Mouse (Mus musculus) left cerebral cortex, adult 9 months (tissue): ENCODE measurements around the gene Polr1c.

ENCODE experiments used
- DNase-seq, 2 experiments: peaks; one replicate each; pipeline ENCODE4 v3.0.0; 2022; ENCODE audit warnings: low spot score in 2 of 2

Gene Polr1c

GRCm38 (mm10) chr17:46247512-46248188 lies at the start of gene Polr1c, which contains the start of gene Yipf3:
TSS of gene Polr1c (minus strand) at chr17:46248054.
TSS of gene Yipf3 (plus strand) at chr17:46248080.
- peak; percentile 90 to 96 for DNase-seq

- DNase-seq: peak in 1 of 2 experiments; percentile 68
Measured at GRCm38 (mm10) chr17:46297028-46297363, 49.1 kb upstream of the Polr1c start.

- no peak for DNase-seq
Measured at GRCm38 (mm10) chr17:46296601-46297000, 48.7 kb upstream of the Polr1c start.

- DNase-seq: no peak
Measured at GRCm38 (mm10) chr17:46287678-46288095, 39.8 kb upstream of the Polr1c start.

GRCm38 (mm10) chr17:46285407-46285806 lies 37.6 kb upstream of the Polr1c start:
- no peak for DNase-seq

GRCm38 (mm10) chr17:46284653-46285052 lies 36.8 kb upstream of the Polr1c start:
- no peak for DNase-seq

- DNase-seq: no peak
Measured at GRCm38 (mm10) chr17:46283911-46284310, 36.1 kb upstream of the Polr1c start.

- DNase-seq: no peak
Measured at GRCm38 (mm10) chr17:46283140-46283539, 35.3 kb upstream of the Polr1c start.

GRCm38 (mm10) chr17:46282483-46283123 lies 34.7 kb upstream of the Polr1c start, which contains the start of gene Tjap1:
TSS of gene Tjap1 (minus strand) at chr17:46283026.
- peak in 1 of 2 experiments; percentile 78 for DNase-seq

GRCm38 (mm10) chr17:46278011-46278765 lies 30.3 kb upstream of the Polr1c start:
- no peak for DNase-seq

GRCm38 (mm10) chr17:46277586-46277985 lies 29.7 kb upstream of the Polr1c start:
- no peak for DNase-seq

- DNase-seq: no peak
Measured at GRCm38 (mm10) chr17:46275506-46275905, 27.7 kb upstream of the Polr1c start.

GRCm38 (mm10) chr17:46275034-46275433 lies 27.2 kb upstream of the Polr1c start:
- no peak for DNase-seq

- no peak for DNase-seq
Measured at GRCm38 (mm10) chr17:46274465-46274864, 26.6 kb upstream of the Polr1c start.

GRCm38 (mm10) chr17:46273803-46274236 lies 26.0 kb upstream of the Polr1c start:
- DNase-seq: no peak

GRCm38 (mm10) chr17:46272675-46273074 lies 24.8 kb upstream of the Polr1c start:
- no peak for DNase-seq

- no peak for DNase-seq
Measured at GRCm38 (mm10) chr17:46272058-46272457, 24.2 kb upstream of the Polr1c start.

GRCm38 (mm10) chr17:46269771-46270534 lies 22.1 kb upstream of the Polr1c start:
- no peak for DNase-seq

- no peak for DNase-seq
Measured at GRCm38 (mm10) chr17:46268026-46268720, 20.3 kb upstream of the Polr1c start.

GRCm38 (mm10) chr17:46267511-46267910 lies 19.7 kb upstream of the Polr1c start:
- DNase-seq: no peak

GRCm38 (mm10) chr17:46266986-46267385 lies 19.1 kb upstream of the Polr1c start:
- no peak for DNase-seq
